Comparison of ENCODE assay signal across 8 mouse cellular contexts in genomic region chr5:148977698-148978457, GRCm38 (mm10). TPM values are rescaled to one million over a fixed set of nuclear protein-coding genes. Genes with fewer than 3 reads are reported as not detected.
A peak's percentile ranks its signal among the peaks of the same experiment; 100 is the strongest.
DNase-seq lines count a peak whose midpoint lies in the region; ATAC-seq and TF ChIP-seq lines count a peak whose summit lies in the region.

No protein-coding gene starts in this region.

- no peaks in the 10 kb centered on the region for H3K36me3 ChIP-seq in midbrain, embryonic 11.5 days (ENCODE audit: control insufficient read depth, insufficient read depth, low read length)
- no peaks in the 10 kb centered on the region for H3K36me3 ChIP-seq in midbrain, embryonic 13.5 days
- no peaks in the 10 kb centered on the region for H3K36me3 ChIP-seq in heart, embryonic 12.5 days
- no peaks in the 10 kb centered on the region for H3K36me3 ChIP-seq in limb, embryonic 14.5 days (ENCODE audit: control insufficient read depth, insufficient read depth, low read length)
- no peaks in the 10 kb centered on the region for H3K36me3 ChIP-seq in stomach, embryonic 14.5 days (ENCODE audit: control insufficient read depth, insufficient read depth, low read length)
- H3K36me3 ChIP-seq in forebrain, embryonic 13.5 days (ENCODE audit: poor library complexity, severe bottlenecking), result no peaks in the 10 kb centered on the region

- H3K9ac ChIP-seq in midbrain, embryonic 11.5 days (ENCODE audit: low read length), result no peak overlapping the region; the same call in 1 of the 2 replicates
- no peak overlapping the region for H3K9ac ChIP-seq in midbrain, embryonic 13.5 days (replicated peaks)
- H3K9ac ChIP-seq in heart, embryonic 12.5 days, result 0 out of 2 replicates have a peak overlapping the region, but pooled peaks have one; percentile 22
- H3K9ac ChIP-seq in limb, embryonic 14.5 days (ENCODE audit: low read depth, low read length, severe bottlenecking), result no peak overlapping the region
- no peak overlapping the region for H3K9ac ChIP-seq in stomach, embryonic 14.5 days (replicated peaks; ENCODE audit: low read depth, low read length)
- no peak overlapping the region for H3K9ac ChIP-seq in forebrain, embryonic 13.5 days

- 28% methylated on average over 14 of the region's 14 CpGs for WGBS in midbrain, embryonic 11.5 days
- 25% methylated on average over 14 of the region's 14 CpGs for WGBS in midbrain, embryonic 13.5 days
- 16% methylated on average over 14 of the region's 14 CpGs for WGBS in heart, embryonic 12.5 days
- WGBS in limb, embryonic 14.5 days, result 12% methylated on average over 14 of the region's 14 CpGs
- 16% methylated on average over 14 of the region's 14 CpGs for WGBS in stomach, embryonic 14.5 days
- WGBS in forebrain, embryonic 13.5 days, result 32% methylated on average over 14 of the region's 14 CpGs

- no peak for TF ChIP-seq POLR2A in limb, embryonic 14.5 days (IDR thresholded peaks at IDR 0.05; ENCODE audit: borderline replicate concordance, extremely low read depth, insufficient read depth, insufficient read length)

- no peaks in the 10 kb centered on the region for H3K9me3 ChIP-seq in midbrain, embryonic 11.5 days (ENCODE audit: control insufficient read depth, low read length)
- no peaks in the 10 kb centered on the region for H3K9me3 ChIP-seq in midbrain, embryonic 13.5 days
- H3K9me3 ChIP-seq in heart, embryonic 12.5 days (replicated peaks), result no peaks in the 10 kb centered on the region; the same call in 1 of the 2 replicates
- H3K9me3 ChIP-seq in limb, embryonic 14.5 days (ENCODE audit: control insufficient read depth, low read length), result no peaks in the 10 kb centered on the region
- no peaks in the 10 kb centered on the region for H3K9me3 ChIP-seq in stomach, embryonic 14.5 days (ENCODE audit: control insufficient read depth, low read depth, low read length)
- no peaks in the 10 kb centered on the region for H3K9me3 ChIP-seq in forebrain, embryonic 13.5 days (replicated peaks)

- H3K27ac ChIP-seq in midbrain, embryonic 11.5 days (ENCODE audit: low read depth, low read length), result 0 out of 2 replicates have a peak overlapping the region, but pooled peaks have one; percentile 26
- no peak overlapping the region for H3K27ac ChIP-seq in midbrain, embryonic 13.5 days
- H3K27ac ChIP-seq in heart, embryonic 12.5 days (ENCODE audit: poor library complexity, severe bottlenecking), result peak overlapping the region; percentile 55
- peak overlapping the region; percentile 70 for H3K27ac ChIP-seq in limb, embryonic 14.5 days (replicated peaks; ENCODE audit: low read depth, low read length)
- peak overlapping the region; percentile 86 for H3K27ac ChIP-seq in stomach, embryonic 14.5 days (ENCODE audit: low read length)
- no peak overlapping the region for H3K27ac ChIP-seq in forebrain, embryonic 13.5 days

- H3K27me3 ChIP-seq in midbrain, embryonic 11.5 days (ENCODE audit: control insufficient read depth, insufficient read depth, low read length), result no peaks in the 10 kb centered on the region
- H3K27me3 ChIP-seq in midbrain, embryonic 13.5 days, result no peaks in the 10 kb centered on the region
- no peaks in the 10 kb centered on the region for H3K27me3 ChIP-seq in heart, embryonic 12.5 days (replicated peaks)
- no peaks in the 10 kb centered on the region for H3K27me3 ChIP-seq in limb, embryonic 14.5 days (ENCODE audit: control insufficient read depth, insufficient read depth, low read length)
- no peaks in the 10 kb centered on the region for H3K27me3 ChIP-seq in stomach, embryonic 14.5 days (ENCODE audit: control insufficient read depth, insufficient read depth, low read length)
- no peaks in the 10 kb centered on the region for H3K27me3 ChIP-seq in forebrain, embryonic 13.5 days

- H3K4me1 ChIP-seq in midbrain, embryonic 11.5 days (ENCODE audit: control insufficient read depth, insufficient read depth, low read length), result peaks cover 15% of the 10 kb centered on the region
- H3K4me1 ChIP-seq in midbrain, embryonic 13.5 days (replicated peaks), result peaks cover 17% of the 10 kb centered on the region
- peaks cover 26% of the 10 kb centered on the region for H3K4me1 ChIP-seq in heart, embryonic 12.5 days (replicated peaks)
- H3K4me1 ChIP-seq in limb, embryonic 14.5 days (ENCODE audit: control insufficient read depth, insufficient read depth, low read length), result peaks cover 21% of the 10 kb centered on the region
- H3K4me1 ChIP-seq in stomach, embryonic 14.5 days (ENCODE audit: control insufficient read depth, insufficient read depth, low read length), result peaks cover 19% of the 10 kb centered on the region
- peaks cover 18% of the 10 kb centered on the region for H3K4me1 ChIP-seq in forebrain, embryonic 13.5 days

- no peak for DNase-seq in midbrain, embryonic 11.5 days (ENCODE audit: low spot score, missing footprints)
- peak; percentile 65 for DNase-seq in limb, embryonic 14.5 days (ENCODE audit: low spot score)
- no peak for DNase-seq in right cerebral cortex, postnatal 14 days
- DNase-seq in ovary, postnatal 36 days (ENCODE audit: low spot score), result no peak

- H3K4me2 ChIP-seq in midbrain, embryonic 11.5 days, result no peak overlapping the region
- H3K4me2 ChIP-seq in midbrain, embryonic 13.5 days (replicated peaks), result no peak overlapping the region
- H3K4me2 ChIP-seq in heart, embryonic 12.5 days, result no peak overlapping the region; the same call in 1 of the 2 replicates
- H3K4me2 ChIP-seq in limb, embryonic 14.5 days (replicated peaks; ENCODE audit: low read depth, low read length, severe bottlenecking), result no peak overlapping the region
- H3K4me2 ChIP-seq in stomach, embryonic 14.5 days (replicated peaks; ENCODE audit: low read depth, low read length), result no peak overlapping the region
- no peak overlapping the region for H3K4me2 ChIP-seq in forebrain, embryonic 13.5 days

- H3K4me3 ChIP-seq in midbrain, embryonic 11.5 days (ENCODE audit: low read depth, low read length), result no peak overlapping the region
- no peak overlapping the region for H3K4me3 ChIP-seq in midbrain, embryonic 13.5 days (replicated peaks)
- H3K4me3 ChIP-seq in heart, embryonic 12.5 days, result no peak overlapping the region
- no peak overlapping the region for H3K4me3 ChIP-seq in limb, embryonic 14.5 days (replicated peaks; ENCODE audit: low read length)
- no peak overlapping the region for H3K4me3 ChIP-seq in stomach, embryonic 14.5 days (ENCODE audit: low read depth, low read length)
- H3K4me3 ChIP-seq in forebrain, embryonic 13.5 days, result no peak overlapping the region

- ATAC-seq in midbrain, embryonic 11.5 days (ENCODE audit: low FRiP score), result no peak
- no peak for ATAC-seq in midbrain, embryonic 13.5 days
- ATAC-seq in heart, embryonic 12.5 days (ENCODE audit: insufficient number of reproducible peaks, low FRiP score), result peak; percentile 31; the same call in 1 of the 2 replicates
- peak; percentile 81 for ATAC-seq in limb, embryonic 14.5 days (ENCODE audit: low FRiP score, low read depth)
- no peak; the same call in 1 of the 2 replicates for ATAC-seq in stomach, embryonic 14.5 days (ENCODE audit: insufficient number of reproducible peaks, insufficient read depth, low FRiP score, low read depth)
- ATAC-seq in forebrain, embryonic 13.5 days, result no peak

RNA-seq across cellular contexts. Expression of gene Gm42791, which starts 17.1 kb away (rescaled TPM):
- 2.0 TPM in 1 of 2 replicates, not detected in the other for polyA plus RNA-seq in midbrain, embryonic 11.5 days (2014; fragmentation: Nextera tagmentation; extraction: Ambion mirVana)
- polyA plus RNA-seq in midbrain, embryonic 13.5 days (2015; fragmentation: Nextera tagmentation; extraction: Ambion mirVana), result 2.0 and 3.6 TPM in 2 replicates
- polyA plus RNA-seq in heart, embryonic 12.5 days (2016; fragmentation: Nextera tagmentation; extraction: Ambion mirVana), result 0.45 TPM in 1 of 2 replicates, not detected in the other
- polyA plus RNA-seq in limb, embryonic 14.5 days (2012; rRNA removed), result not detected in 2 replicates
- polyA plus RNA-seq in limb, embryonic 14.5 days (2014; fragmentation: Nextera tagmentation; extraction: Ambion mirVana), result not detected in 2 replicates
- polyA plus RNA-seq in stomach, embryonic 14.5 days (2014; fragmentation: Nextera tagmentation; extraction: Ambion mirVana), result not detected in 2 replicates
- 3.5 and 10.1 TPM in 2 replicates for polyA plus RNA-seq in forebrain, embryonic 13.5 days (2015; fragmentation: Nextera tagmentation; extraction: Ambion mirVana)

RNA-seq across cellular contexts. Expression of gene Katnal1, which starts 48.8 kb away (rescaled TPM):
- polyA plus RNA-seq in midbrain, embryonic 11.5 days (2014; fragmentation: Nextera tagmentation; extraction: Ambion mirVana), result 31.1 and 37.1 TPM in 2 replicates
- 39.3 and 39.5 TPM in 2 replicates for polyA plus RNA-seq in midbrain, embryonic 13.5 days (2015; fragmentation: Nextera tagmentation; extraction: Ambion mirVana)
- polyA plus RNA-seq in heart, embryonic 12.5 days (2016; fragmentation: Nextera tagmentation; extraction: Ambion mirVana), result 17.1 and 19.2 TPM in 2 replicates
- polyA plus RNA-seq in limb, embryonic 14.5 days (2012; rRNA removed), result 13.3 and 14.1 TPM in 2 replicates
- polyA plus RNA-seq in limb, embryonic 14.5 days (2014; fragmentation: Nextera tagmentation; extraction: Ambion mirVana), result 12.9 and 15.0 TPM in 2 replicates
- 13.0 and 14.9 TPM in 2 replicates for polyA plus RNA-seq in stomach, embryonic 14.5 days (2014; fragmentation: Nextera tagmentation; extraction: Ambion mirVana)
- polyA plus RNA-seq in forebrain, embryonic 13.5 days (2015; fragmentation: Nextera tagmentation; extraction: Ambion mirVana), result 31.6 and 38.5 TPM in 2 replicates

Comparison
In these comparisons a context has a peak if more than half of its experiments do, and no peak if none do; other contexts are left out.
1. H3K27ac ChIP-seq: peak in midbrain, embryonic 11.5 days (single experiment), heart, embryonic 12.5 days (single experiment), limb, embryonic 14.5 days (single experiment) and stomach, embryonic 14.5 days (single experiment); none in midbrain, embryonic 13.5 days (single experiment) and forebrain, embryonic 13.5 days (single experiment).
2. ATAC-seq: peak in heart, embryonic 12.5 days (single experiment) and limb, embryonic 14.5 days (single experiment); none in midbrain, embryonic 11.5 days (single experiment), midbrain, embryonic 13.5 days (single experiment), stomach, embryonic 14.5 days (single experiment) and forebrain, embryonic 13.5 days (single experiment).